Mouse (Mus musculus): ENCODE data around the gene Ttc16. TPM values are rescaled to one million over a fixed set of nuclear protein-coding genes. Genes with fewer than 3 reads are reported as not detected.
A peak's percentile ranks its signal among the peaks of the same experiment; 100 is the strongest.

The Ttc16 gene
- polyA plus RNA-seq, 1 experiment from 2014 or later, result 0.22 TPM

DNA sequence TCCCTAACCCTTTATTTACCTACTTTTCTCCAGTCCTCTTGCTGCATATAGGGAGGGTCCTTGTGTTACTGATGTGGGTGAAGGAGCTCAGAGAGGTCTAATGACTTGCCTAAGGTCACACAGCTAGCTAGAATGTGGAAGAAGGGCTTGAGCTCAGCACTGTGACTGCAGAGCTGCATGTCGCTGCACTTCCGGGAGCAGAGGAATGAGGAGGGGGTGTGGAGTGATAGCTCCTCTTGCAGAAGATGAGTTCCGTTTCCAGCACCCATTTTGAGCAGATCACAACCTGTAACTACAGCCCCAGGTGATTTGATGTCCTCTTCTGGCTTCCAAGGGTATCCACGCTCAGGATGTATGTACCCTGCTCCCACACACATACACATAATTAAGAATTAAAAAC is 51.3 kb downstream of the Ttc16 start:
- 78% methylated on average over 4 of the region's 4 CpGs for WGBS
- Histone ChIP-seq H3K27ac (replicated peaks in 1 of 2; ENCODE audit: control insufficient read depth in 1 of 2, insufficient read depth in 1 of 2, low read depth in 2 of 2, low read length in 2 of 2) (no peak overlapping the region), H3K27me3 (ENCODE audit: control insufficient read depth, insufficient read depth, low read length) (no peaks in the 10 kb centered on the region), H3K9me3 (ENCODE audit: control insufficient read depth, low read length) (no peaks in the 10 kb centered on the region), H3K4me1 (ENCODE audit: control insufficient read depth in 2 of 2, insufficient read depth in 2 of 2, low read length in 2 of 2) (peaks cover 4 to 13% of the 10 kb centered on the region in 2 experiments), H3K36me3 (ENCODE audit: control insufficient read depth, insufficient read depth, low read length) (no peaks in the 10 kb centered on the region), H3K4me2 (ENCODE audit: low read length) (no peak overlapping the region), H3K9ac (ENCODE audit: low read length) (no peak overlapping the region), H3K4me3 (ENCODE audit: control insufficient read depth in 1 of 2, insufficient read depth in 1 of 2, low read depth in 1 of 2, low read length in 2 of 2) (no peak overlapping the region)
- no peak for ATAC-seq (ENCODE audit: insufficient number of reproducible peaks, insufficient read depth, low FRiP score, low read depth)

GRCm38 (mm10) chr2:32722581-32722980 is 52.9 kb downstream of the Ttc16 start:
- Histone ChIP-seq H3K36me3 (ENCODE audit: control insufficient read depth, insufficient read depth, low read length) (no peaks in the 10 kb centered on the region), H3K9me3 (ENCODE audit: control insufficient read depth, low read length) (no peaks in the 10 kb centered on the region), H3K4me1 (ENCODE audit: control insufficient read depth in 2 of 2, insufficient read depth in 2 of 2, low read length in 2 of 2) (peaks cover 4 to 13% of the 10 kb centered on the region in 2 experiments), H3K27me3 (ENCODE audit: control insufficient read depth, insufficient read depth, low read length) (no peaks in the 10 kb centered on the region), H3K9ac (ENCODE audit: low read length) (no peak overlapping the region), H3K4me3 (ENCODE audit: control insufficient read depth in 1 of 2, insufficient read depth in 1 of 2, low read depth in 1 of 2, low read length in 2 of 2) (no peak overlapping the region), H3K4me2 (ENCODE audit: low read length) (peak overlapping the region; percentile 49; the same call in 1 of the 2 replicates), H3K27ac (replicated peaks in 1 of 2; ENCODE audit: control insufficient read depth in 1 of 2, insufficient read depth in 1 of 2, low read depth in 2 of 2, low read length in 2 of 2) (no peak overlapping the region)
- WGBS, result 74% methylated on average over 3 of the region's 3 CpGs
- no peak for ATAC-seq (ENCODE audit: insufficient number of reproducible peaks, insufficient read depth, low FRiP score, low read depth)

DNA sequence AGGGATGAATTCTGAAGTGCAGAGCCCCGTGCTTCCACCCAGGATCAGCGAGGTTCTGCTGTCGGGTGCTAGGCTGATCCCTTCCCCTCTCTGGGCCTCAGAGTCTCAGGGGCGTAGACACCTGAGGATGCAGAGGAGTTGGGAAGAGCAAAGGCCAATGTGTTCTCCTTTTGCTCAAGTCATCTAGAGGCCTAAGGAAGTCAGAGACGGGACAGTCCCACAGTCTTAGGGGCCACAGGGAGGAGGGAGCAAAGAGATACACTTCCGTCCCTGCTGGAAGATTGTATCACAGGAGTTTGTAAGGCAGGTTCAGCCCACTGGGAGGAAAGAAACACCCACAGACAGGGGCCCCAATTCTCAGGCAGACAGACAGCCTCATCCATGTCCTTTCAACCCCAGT is 53.4 kb downstream of the Ttc16 start:
- 58% methylated on average over 6 of the region's 6 CpGs for WGBS
- no peaks in the 10 kb centered on the region for H3K27me3 ChIP-seq (ENCODE audit: control insufficient read depth, insufficient read depth, low read length)
- peaks cover 4 to 13% of the 10 kb centered on the region in 2 experiments for H3K4me1 ChIP-seq (ENCODE audit: control insufficient read depth in 2 of 2, insufficient read depth in 2 of 2, low read length in 2 of 2)
- peak overlapping the region in 1 of 2 experiments; percentile 12; a peak in 1 of 4 replicates for H3K4me3 ChIP-seq (ENCODE audit: control insufficient read depth in 1 of 2, insufficient read depth in 1 of 2, low read depth in 1 of 2, low read length in 2 of 2)
- peak overlapping the region; percentile 49 for H3K4me2 ChIP-seq (ENCODE audit: low read length)
- no peaks in the 10 kb centered on the region for H3K36me3 ChIP-seq (ENCODE audit: control insufficient read depth, insufficient read depth, low read length)
- H3K9me3 ChIP-seq (ENCODE audit: control insufficient read depth, low read length), result no peaks in the 10 kb centered on the region
- peak overlapping the region; percentile 22; the same call in 1 of the 2 replicates for H3K9ac ChIP-seq (ENCODE audit: low read length)
- ATAC-seq (ENCODE audit: insufficient number of reproducible peaks, insufficient read depth, low FRiP score, low read depth), result no peak
- H3K27ac ChIP-seq (replicated peaks in 1 of 2; ENCODE audit: control insufficient read depth in 1 of 2, insufficient read depth in 1 of 2, low read depth in 2 of 2, low read length in 2 of 2), result 0 out of 4 replicates have a peak overlapping the region, but pooled peaks of 1 of the 2 experiments have one; percentile 21

- ATAC-seq (ENCODE audit: insufficient number of reproducible peaks, insufficient read depth, low FRiP score, low read depth), result no peak
- H3K4me3 ChIP-seq (ENCODE audit: control insufficient read depth in 1 of 2, insufficient read depth in 1 of 2, low read depth in 1 of 2, low read length in 2 of 2), result peak within 1 kb of the TSS; percentile 12 to 33
- no peaks in the 10 kb centered on the region for H3K9me3 ChIP-seq (ENCODE audit: control insufficient read depth, low read length)
- H3K27me3 ChIP-seq (ENCODE audit: control insufficient read depth, insufficient read depth, low read length), result no peaks in the 10 kb centered on the region
- no peaks in the 10 kb centered on the region for H3K36me3 ChIP-seq (ENCODE audit: control insufficient read depth, insufficient read depth, low read length)
- H3K4me1 ChIP-seq (ENCODE audit: control insufficient read depth in 2 of 2, insufficient read depth in 2 of 2, low read length in 2 of 2), result peaks cover 4 to 13% of the 10 kb centered on the region in 2 experiments; a peak in 3 of 4 replicates
- peak within 1 kb of the TSS; percentile 21 to 39; a peak in 1 of 4 replicates for H3K27ac ChIP-seq (replicated peaks in 1 of 2; ENCODE audit: control insufficient read depth in 1 of 2, insufficient read depth in 1 of 2, low read depth in 2 of 2, low read length in 2 of 2)
- WGBS, result 24% methylated on average over 8 of the region's 8 CpGs
- peak within 1 kb of the TSS; percentile 49 for H3K4me2 ChIP-seq (ENCODE audit: low read length)
- H3K9ac ChIP-seq (ENCODE audit: low read length), result peak within 1 kb of the TSS; percentile 22
Measured at GRCm38 (mm10) chr2:32720681-32721229, 54.7 kb downstream of the Ttc16 start, which contains the start of gene Sh2d3c. Gene Sh2d3c, plus strand, starts transcription at chr2:32721055.

- H3K36me3 ChIP-seq (ENCODE audit: control insufficient read depth, insufficient read depth, low read length), result no peaks in the 10 kb centered on the region
- H3K9me3 ChIP-seq (ENCODE audit: control insufficient read depth, low read length), result no peaks in the 10 kb centered on the region
- no peak overlapping the region for H3K4me2 ChIP-seq (ENCODE audit: low read length)
- no peak overlapping the region for H3K27ac ChIP-seq (replicated peaks in 1 of 2; ENCODE audit: control insufficient read depth in 1 of 2, insufficient read depth in 1 of 2, low read depth in 2 of 2, low read length in 2 of 2)
- peaks cover 9 to 15% of the 10 kb centered on the region in 2 experiments for H3K4me1 ChIP-seq (ENCODE audit: control insufficient read depth in 2 of 2, insufficient read depth in 2 of 2, low read length in 2 of 2)
- WGBS, result 96% methylated on average over 3 of the region's 3 CpGs
- H3K4me3 ChIP-seq (ENCODE audit: control insufficient read depth in 1 of 2, insufficient read depth in 1 of 2, low read depth in 1 of 2, low read length in 2 of 2), result no peak overlapping the region
- H3K27me3 ChIP-seq (ENCODE audit: control insufficient read depth, insufficient read depth, low read length), result no peaks in the 10 kb centered on the region
- H3K9ac ChIP-seq (ENCODE audit: low read length), result no peak overlapping the region
- ATAC-seq (ENCODE audit: insufficient number of reproducible peaks, insufficient read depth, low FRiP score, low read depth), result no peak
Measured at GRCm38 (mm10) chr2:32720053-32720452, 55.4 kb downstream of the Ttc16 start.

GRCm38 (mm10) chr2:32718761-32719160 is 56.7 kb downstream of the Ttc16 start:
- WGBS, result 62% methylated on average over 9 of the region's 9 CpGs
- no peak overlapping the region for H3K4me2 ChIP-seq (ENCODE audit: low read length)
- no peak overlapping the region for H3K9ac ChIP-seq (ENCODE audit: low read length)
- no peaks in the 10 kb centered on the region for H3K9me3 ChIP-seq (ENCODE audit: control insufficient read depth, low read length)
- ATAC-seq (ENCODE audit: insufficient number of reproducible peaks, insufficient read depth, low FRiP score, low read depth), result no peak
- H3K4me1 ChIP-seq (ENCODE audit: control insufficient read depth in 2 of 2, insufficient read depth in 2 of 2, low read length in 2 of 2), result peaks cover 22 to 24% of the 10 kb centered on the region in 2 experiments
- H3K27me3 ChIP-seq (ENCODE audit: control insufficient read depth, insufficient read depth, low read length), result no peaks in the 10 kb centered on the region
- H3K27ac ChIP-seq (replicated peaks in 1 of 2; ENCODE audit: control insufficient read depth in 1 of 2, insufficient read depth in 1 of 2, low read depth in 2 of 2, low read length in 2 of 2), result no peak overlapping the region
- H3K4me3 ChIP-seq (ENCODE audit: control insufficient read depth in 1 of 2, insufficient read depth in 1 of 2, low read depth in 1 of 2, low read length in 2 of 2), result no peak overlapping the region
- no peaks in the 10 kb centered on the region for H3K36me3 ChIP-seq (ENCODE audit: control insufficient read depth, insufficient read depth, low read length)

DNA sequence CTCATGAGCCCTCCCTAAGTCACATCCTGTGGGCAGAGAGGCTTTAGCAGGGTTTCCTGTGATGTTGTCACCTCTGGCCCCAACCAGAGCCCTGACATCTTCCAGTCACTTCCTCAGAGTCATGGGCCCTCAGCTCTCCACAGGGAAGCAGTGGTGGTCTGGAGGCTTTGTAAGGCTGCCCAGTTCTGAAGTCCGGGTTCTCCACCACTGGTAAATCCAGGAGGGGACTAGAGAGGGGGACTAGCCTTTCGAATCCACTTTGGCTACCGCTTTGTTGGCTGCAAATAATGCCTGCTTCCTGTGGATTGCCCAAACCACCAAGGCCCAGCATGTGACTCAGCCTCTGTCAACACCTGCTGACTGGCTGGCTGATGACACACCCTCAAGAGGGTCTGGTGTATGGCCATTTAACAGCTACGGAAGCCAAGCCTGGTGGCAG is 60.4 kb downstream of the Ttc16 start:
- H3K9ac ChIP-seq (ENCODE audit: low read length), result peak overlapping the region; percentile 41; the same call in 1 of the 2 replicates
- H3K4me1 ChIP-seq (ENCODE audit: control insufficient read depth in 2 of 2, insufficient read depth in 2 of 2, low read length in 2 of 2), result peaks cover 16 to 30% of the 10 kb centered on the region in 2 experiments
- H3K4me2 ChIP-seq (ENCODE audit: low read length), result peak overlapping the region; percentile 23
- H3K36me3 ChIP-seq (ENCODE audit: control insufficient read depth, insufficient read depth, low read length), result peaks cover 17% of the 10 kb centered on the region
- WGBS, result 22% methylated on average over 4 of the region's 4 CpGs
- H3K27me3 ChIP-seq (ENCODE audit: control insufficient read depth, insufficient read depth, low read length), result no peaks in the 10 kb centered on the region
- peak overlapping the region; percentile 70 to 95 for H3K27ac ChIP-seq (replicated peaks in 1 of 2; ENCODE audit: control insufficient read depth in 1 of 2, insufficient read depth in 1 of 2, low read depth in 2 of 2, low read length in 2 of 2)
- no peak overlapping the region for H3K4me3 ChIP-seq (ENCODE audit: control insufficient read depth in 1 of 2, insufficient read depth in 1 of 2, low read depth in 1 of 2, low read length in 2 of 2)
- ATAC-seq (ENCODE audit: insufficient number of reproducible peaks, insufficient read depth, low FRiP score, low read depth), result 0 out of 2 replicates have a peak, but pooled peaks have one; percentile 2
- no peaks in the 10 kb centered on the region for H3K9me3 ChIP-seq (ENCODE audit: control insufficient read depth, low read length)

Measured in heart, embryonic 14.5 days (tissue).